Mouse (Mus musculus) kidney, adult 2 months (tissue): Measurements from ENCODE around the gene Med12l. TPM values are rescaled to one million over a fixed set of nuclear protein-coding genes. Genes with fewer than 3 reads are reported as not detected.

Source experiments
- DNase-seq: peaks from one replicate; pipeline ENCODE4 v3.0.0; 2021
- H3K27ac ChIP-seq: fragments of 200-500 bp; 2 replicates; pipeline ENCODE4 v1.5.1; 2012; ENCODE audit warnings: low read depth, low read length, control low read depth, inconsistent platforms; ENCODE audit not compliant: insufficient read depth
- H3K27me3 ChIP-seq: fragments of 200-500 bp; replicated peaks from 2 replicates; pipeline ENCODE4 v1.6.1; 2012; ENCODE audit warnings: mild to moderate bottlenecking, moderate library complexity, low read length, inconsistent platforms; ENCODE audit not compliant: control insufficient read depth, insufficient read depth
- H3K36me3 ChIP-seq: fragments of 200-500 bp; 2 replicates; pipeline ENCODE4 v1.6.1; 2012; ENCODE audit warnings: mild to moderate bottlenecking, moderate library complexity, low read length, inconsistent platforms; ENCODE audit not compliant: control insufficient read depth, insufficient read depth
- H3K4me1 ChIP-seq: fragments of 200-500 bp; 2 replicates; pipeline ENCODE4 v1.6.1; 2011; ENCODE audit warnings: low read length; ENCODE audit not compliant: control insufficient read depth, insufficient read depth
- H3K4me3 ChIP-seq: fragments of 200-500 bp; 2 replicates; pipeline ENCODE4 v1.5.1; 2011; ENCODE audit warnings: mild to moderate bottlenecking, low read depth, low read length, control low read depth; ENCODE audit not compliant: insufficient read depth
- CTCF ChIP-seq: fragments of 200-500 bp; conservative IDR thresholded peaks from 2 replicates; pipeline ENCODE4 v1.5.1; 2011; ENCODE audit warnings: low read depth, mild to moderate bottlenecking, control low read depth, low read length, moderate library complexity, mixed read lengths; ENCODE audit not compliant: insufficient read depth, insufficient read length
- POLR2A ChIP-seq: fragments of 200-500 bp; IDR thresholded peaks from one replicate; pipeline ENCODE4 v1.6.1; 2011; ENCODE audit warnings: low read depth, low read length, control low read depth
- WGBS: fragments of 180-500 bp; shearing (Covaris S2); methylation state at CpG from one replicate; pipeline ENCODE4 v1.1.7; 2018; 5-methylcytosine and 5-hydroxymethylcytosine counted together
- polyA plus RNA-seq: library from polyadenylated mRNA; depleted of rRNA; stranded (reverse); fragments of >200 nt; gene quantifications from 2 replicates; pipeline ENCODE4 v1.2.3, GENCODE M21; 2012; rRNA removed

The Med12l gene
- polyA plus RNA-seq, 1 experiment = 0.64 TPM

DNA sequence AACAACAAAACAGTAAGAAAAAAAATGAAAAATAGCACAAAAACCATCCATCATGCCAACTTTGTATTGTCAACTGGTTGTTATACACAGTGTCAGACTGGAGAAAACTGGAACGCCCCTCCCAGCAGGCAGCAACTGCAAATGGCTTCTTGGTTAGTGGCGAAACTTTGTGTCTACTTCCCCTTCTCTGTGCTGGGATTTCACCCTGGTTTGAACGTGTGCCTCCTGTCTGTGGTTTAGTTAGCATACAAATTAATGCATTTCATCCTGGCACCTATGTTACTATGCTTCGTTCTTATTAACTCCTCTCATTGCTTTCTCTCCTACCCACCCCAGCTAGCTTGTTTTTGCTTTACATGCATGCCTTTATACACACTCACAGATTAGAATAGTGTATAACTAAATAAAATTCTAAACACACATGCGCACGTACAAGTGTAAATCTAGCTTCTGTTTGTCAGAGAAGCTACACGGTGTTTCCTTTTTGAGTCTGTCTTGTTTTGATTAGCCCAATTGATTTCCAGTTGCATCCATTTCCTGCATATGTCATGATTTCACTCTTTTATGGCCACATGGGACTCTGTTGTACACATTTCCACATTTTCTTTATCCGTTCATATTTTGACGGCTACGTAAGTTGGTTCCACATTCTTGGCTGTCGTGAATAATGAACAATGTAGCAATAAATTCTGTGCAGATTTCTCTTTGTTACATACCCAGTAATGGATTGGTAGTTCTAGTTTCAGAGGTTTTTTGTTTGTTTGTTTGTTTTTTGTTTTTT lies 336.2 kb downstream of the Med12l start:
- no peaks in the 10 kb centered on the region for H3K4me1 ChIP-seq
- DNase-seq = no peak
- 73% methylated on average over 11 of the region's 11 CpGs for WGBS
- TF ChIP-seq POLR2A (no peak), CTCF (no peak)
- no peak overlapping the region for H3K4me3 ChIP-seq
- no peak overlapping the region for H3K27ac ChIP-seq
- no peaks in the 10 kb centered on the region for H3K36me3 ChIP-seq
- H3K27me3 ChIP-seq = no peaks in the 10 kb centered on the region

DNA sequence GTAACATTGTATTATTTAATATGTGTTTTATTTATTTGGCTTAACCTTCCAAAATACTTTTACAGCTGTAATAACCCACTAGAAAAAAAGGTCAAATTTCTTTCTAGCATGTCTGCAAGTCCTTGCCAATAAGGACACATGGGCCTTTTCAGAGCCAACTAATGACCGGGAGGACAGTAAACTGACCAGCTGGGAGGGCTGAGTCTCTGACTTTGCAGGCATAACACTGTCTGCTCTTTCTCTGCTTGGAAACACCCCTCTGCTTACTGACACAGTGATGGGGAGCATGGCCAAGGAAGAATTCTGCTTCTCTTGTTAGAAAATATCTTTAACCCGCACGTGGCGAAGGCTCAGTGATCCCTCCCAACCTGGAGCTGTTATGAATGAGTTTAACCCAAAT lies 337.4 kb downstream of the Med12l start:
- TF ChIP-seq POLR2A = no peak
- TF ChIP-seq CTCF = no peak
- WGBS = 53% methylated on average over 4 of the region's 4 CpGs
- H3K4me1 ChIP-seq = no peaks in the 10 kb centered on the region
- no peak overlapping the region for H3K27ac ChIP-seq
- H3K27me3 ChIP-seq = no peaks in the 10 kb centered on the region
- H3K4me3 ChIP-seq = no peak overlapping the region
- no peaks in the 10 kb centered on the region for H3K36me3 ChIP-seq
- DNase-seq = peak; percentile 33

DNA sequence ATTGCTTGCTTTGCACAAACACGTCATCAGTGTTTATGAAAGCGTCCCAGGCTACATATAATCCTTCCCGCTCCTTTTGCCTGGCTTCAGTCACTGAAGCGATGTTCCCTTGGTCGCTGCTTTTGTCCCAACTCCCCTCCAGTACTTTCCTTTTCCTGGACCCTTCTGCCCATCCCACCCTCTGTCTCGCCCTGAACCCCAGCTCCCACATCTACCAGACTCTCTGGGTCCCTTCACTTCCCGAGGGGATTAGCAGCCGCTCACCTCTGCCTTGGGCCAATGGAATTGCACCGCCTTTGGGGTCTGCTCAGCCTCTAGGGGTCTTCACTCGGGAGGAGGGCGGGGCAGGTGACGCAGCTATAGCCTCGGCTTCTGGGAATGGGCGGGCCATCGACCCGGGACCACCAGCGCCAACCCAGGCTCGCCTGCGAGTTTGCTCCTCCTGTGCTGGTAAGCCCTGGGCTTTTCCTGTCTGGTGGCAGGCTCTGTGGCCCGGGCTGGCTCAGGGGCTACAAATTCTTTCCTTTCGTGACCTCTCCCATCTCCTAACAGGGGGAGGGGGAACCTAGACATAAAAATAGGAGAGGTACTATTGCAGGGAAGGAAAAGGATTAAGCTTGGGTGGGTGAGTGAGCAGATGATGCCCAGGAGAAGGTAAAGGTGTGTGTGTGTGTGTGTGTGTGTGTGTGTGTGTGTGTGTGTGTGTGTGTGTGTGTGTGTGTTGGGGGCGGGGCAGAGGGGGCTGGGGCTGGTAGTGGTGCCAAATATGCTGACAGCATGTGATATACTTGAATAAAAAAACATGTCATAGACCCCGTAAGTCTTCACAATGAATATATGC lies 338.7 kb downstream of the Med12l start, which contains the start of gene Igsf10:
Igsf10 (minus strand) TSS at position 330 of the 841 bp plus-strand sequence.
- H3K36me3 ChIP-seq = no peaks in the 10 kb centered on the region
- TF ChIP-seq CTCF (no peak), POLR2A (no peak)
- no peak within 1 kb of the TSS for H3K27ac ChIP-seq
- 3% methylated on average over 23 of the region's 23 CpGs for WGBS
- no peak for DNase-seq
- no peaks in the 10 kb centered on the region for H3K4me1 ChIP-seq
- H3K27me3 ChIP-seq = no peaks in the 10 kb centered on the region
- peak within 1 kb of the TSS; percentile 56 for H3K4me3 ChIP-seq

DNA sequence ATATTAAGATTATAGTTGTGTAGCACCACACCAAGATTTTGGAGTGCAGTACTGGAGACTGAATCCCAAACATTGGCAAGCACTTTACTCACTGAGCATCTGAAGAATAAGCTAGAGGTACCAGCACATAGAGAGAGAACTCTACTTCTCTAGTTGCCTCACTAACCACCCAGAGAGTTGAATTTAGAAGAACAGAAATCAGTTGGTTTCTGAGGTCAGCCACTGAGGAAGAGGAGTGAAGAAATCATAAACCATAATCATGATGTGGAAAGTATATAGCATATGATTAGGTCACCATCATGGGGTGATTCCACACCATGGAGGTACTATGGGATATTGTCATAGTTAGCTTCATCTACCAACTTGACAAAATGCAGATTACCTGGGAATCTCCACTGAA lies 346.1 kb downstream of the Med12l start:
- DNase-seq = no peak
- Histone ChIP-seq H3K4me1 (no peaks in the 10 kb centered on the region), H3K36me3 (no peaks in the 10 kb centered on the region), H3K27ac (no peak overlapping the region), H3K4me3 (no peak overlapping the region), H3K27me3 (no peaks in the 10 kb centered on the region)
- no peak for TF ChIP-seq POLR2A
- TF ChIP-seq CTCF = no peak

DNA sequence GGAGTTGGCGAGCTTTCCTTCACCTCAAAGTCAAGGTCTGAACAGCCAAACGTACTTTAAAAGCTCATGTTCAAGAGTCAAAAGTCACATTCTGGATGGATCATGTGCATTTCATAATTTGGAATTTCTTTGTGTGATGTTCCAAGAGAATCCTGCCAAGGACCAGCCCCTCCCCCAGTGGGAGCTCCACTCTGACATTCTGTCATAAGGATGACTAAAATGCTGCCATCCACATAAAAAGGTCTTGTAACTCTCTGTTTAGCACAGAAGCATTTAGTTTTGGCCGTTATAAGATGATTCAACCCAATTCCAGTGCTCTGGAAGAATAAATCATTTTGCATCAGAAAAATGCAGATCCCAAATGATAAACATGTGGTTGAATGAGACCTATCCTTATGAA lies 348.5 kb downstream of the Med12l start:
- 76% methylated on average over 3 of the region's 3 CpGs for WGBS

DNA sequence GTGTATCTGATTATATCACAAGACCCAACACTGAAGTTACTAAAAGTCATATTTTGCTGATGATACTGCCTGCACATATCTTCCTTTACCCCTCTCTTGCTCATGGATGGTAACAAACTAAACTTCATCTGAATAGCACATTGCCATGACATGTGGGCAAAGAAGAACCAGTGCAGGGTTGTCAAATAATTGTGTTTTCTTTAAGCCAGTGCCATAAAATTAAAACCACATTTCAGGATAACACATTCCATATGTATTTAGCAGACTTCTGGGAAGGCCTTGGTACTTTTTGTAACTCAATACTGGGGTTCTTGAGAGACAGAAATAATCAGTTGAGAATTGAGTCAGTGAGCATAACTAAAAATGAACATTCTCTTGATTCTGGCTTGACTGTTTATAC lies 354.5 kb downstream of the Med12l start:
- DNase-seq = no peak
- no peak overlapping the region for H3K4me3 ChIP-seq
- no peak for TF ChIP-seq POLR2A
- TF ChIP-seq CTCF = no peak
- no peaks in the 10 kb centered on the region for H3K4me1 ChIP-seq
- H3K27me3 ChIP-seq = no peaks in the 10 kb centered on the region
- H3K27ac ChIP-seq = no peak overlapping the region
- no peaks in the 10 kb centered on the region for H3K36me3 ChIP-seq

More for the DNA sequence above, 348.5 kb downstream of the Med12l start:
- no peaks in the 10 kb centered on the region for H3K36me3 ChIP-seq
- H3K4me3 ChIP-seq = no peak overlapping the region
- no peak for TF ChIP-seq CTCF
- no peak for TF ChIP-seq POLR2A
- H3K27me3 ChIP-seq = no peaks in the 10 kb centered on the region
- no peaks in the 10 kb centered on the region for H3K4me1 ChIP-seq
- DNase-seq = no peak
- no peak overlapping the region for H3K27ac ChIP-seq

DNA sequence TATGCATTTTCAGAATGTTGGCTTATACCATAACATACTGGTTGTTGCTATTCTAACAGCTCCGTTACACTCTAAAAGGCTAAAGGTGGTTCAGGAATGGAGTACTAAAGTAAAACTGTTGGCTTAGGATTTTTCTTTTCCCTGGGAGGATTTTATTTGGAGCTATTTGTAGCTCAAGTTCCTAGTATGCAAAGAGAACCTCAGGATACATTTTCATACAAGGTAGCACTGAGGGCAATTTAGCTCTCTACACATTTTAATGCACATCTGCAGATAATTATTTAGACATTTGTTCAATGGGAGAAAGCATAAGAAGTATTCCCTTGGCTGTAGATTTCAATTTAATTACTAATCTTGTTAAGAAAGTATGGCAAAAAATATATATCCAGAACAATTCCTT lies 356.3 kb downstream of the Med12l start:
- no peak for DNase-seq
- Histone ChIP-seq H3K4me1 (no peaks in the 10 kb centered on the region), H3K27me3 (no peaks in the 10 kb centered on the region), H3K36me3 (no peaks in the 10 kb centered on the region), H3K27ac (no peak overlapping the region), H3K4me3 (no peak overlapping the region)
- TF ChIP-seq CTCF = no peak
- no peak for TF ChIP-seq POLR2A
- WGBS = 86% methylated on average over 1 of the region's 1 CpGs

Other genes with a start within 250 kb of the Med12l start
- gene Mindy4b-ps, start 183.5 kb upstream of the Med12l start, polyA plus RNA-seq = not detected in 2 replicates
- not detected in 2 replicates for gene Clrn1, start 120.5 kb upstream of the Med12l start, polyA plus RNA-seq
- gene Gpr171, start 96.0 kb downstream of the Med12l start, polyA plus RNA-seq = 0.19 and 0.38 TPM in 2 replicates
- 3.8 and 4.2 TPM in 2 replicates for gene P2ry14, start 147.8 kb downstream of the Med12l start, polyA plus RNA-seq
- gene Gpr87, start 189.3 kb downstream of the Med12l start, polyA plus RNA-seq = 0.16 TPM in 2 replicates
- gene P2ry13, start 205.1 kb downstream of the Med12l start, polyA plus RNA-seq = 0.29 and 1.3 TPM in 2 replicates